Mouse (Mus musculus) testis, adult 2 months (tissue): ENCODE results near the gene Gm20765.
"Not testable (repeated sequence)": the region's sequence is repeated elsewhere in the genome, so short reads cannot be mapped to it uniquely, and the experiment has no call there.

Experiments used
- CTCF ChIP-seq: fragments of 200-500 bp; IDR thresholded peaks from 2 replicates; pipeline ENCODE4 v1.5.1; 2012; ENCODE audit warnings: low read depth, mild to moderate bottlenecking, inconsistent platforms, low read length, moderate library complexity; ENCODE audit not compliant: control insufficient read depth, insufficient read depth, insufficient replicate concordance
- POLR2A ChIP-seq: fragments of 200-500 bp; IDR thresholded peaks from 2 replicates; pipeline ENCODE4 v1.6.1; 2012; ENCODE audit warnings: low read depth, mild to moderate bottlenecking, inconsistent platforms, low read length, moderate library complexity; ENCODE audit not compliant: control insufficient read depth

GRCm38 (mm10) chr10:104185233-104185632 lies at the start of gene Gm20765:
- not testable (repeated sequence) for TF ChIP-seq CTCF, POLR2A
